Mouse (Mus musculus): ENCODE results near the gene Rps15a. TPM values are rescaled to one million over a fixed set of nuclear protein-coding genes. Genes with fewer than 3 reads are reported as not detected.

Gene Rps15a
- polyA plus RNA-seq, 1 experiment from 2014 or later: 466 TPM

GRCm38 (mm10) chr7:118079987-118080386, 36.0 kb downstream of the Rps15a start:
- no peaks in the 10 kb centered on the region for H3K27me3 ChIP-seq (replicated peaks; ENCODE audit: control insufficient read depth, insufficient read depth, low read length)
- WGBS: 71% methylated on average over 4 of the region's 4 CpGs
- H3K36me3 ChIP-seq (ENCODE audit: control insufficient read depth, insufficient read depth): no peaks in the 10 kb centered on the region
- H3K4me1 ChIP-seq (replicated peaks; ENCODE audit: control insufficient read depth, insufficient read depth, low read length): no peaks in the 10 kb centered on the region
- no peak overlapping the region for H3K4me3 ChIP-seq (ENCODE audit: low read depth, low read length)
- TF ChIP-seq CTCF (IDR thresholded peaks at IDR 0.05; ENCODE audit: low read depth): no peak
- no peak overlapping the region for H3K4me2 ChIP-seq (replicated peaks; ENCODE audit: low read depth)
- H3K27ac ChIP-seq (ENCODE audit: low read depth, low read length): no peak overlapping the region
- no peaks in the 10 kb centered on the region for H3K9me3 ChIP-seq (ENCODE audit: control insufficient read depth)
- H3K9ac ChIP-seq (ENCODE audit: low read depth, low read length): no peak overlapping the region
- ATAC-seq: no peak

- TF ChIP-seq CTCF (IDR thresholded peaks at IDR 0.05; ENCODE audit: low read depth): peak; percentile 36; the same call in 1 of the 2 replicates
- no peak for ATAC-seq
- Histone ChIP-seq H3K4me2 (replicated peaks; ENCODE audit: low read depth) (no peak overlapping the region), H3K9me3 (ENCODE audit: control insufficient read depth) (no peaks in the 10 kb centered on the region), H3K27me3 (replicated peaks; ENCODE audit: control insufficient read depth, insufficient read depth, low read length) (no peaks in the 10 kb centered on the region), H3K9ac (ENCODE audit: low read depth, low read length) (no peak overlapping the region), H3K4me1 (replicated peaks; ENCODE audit: control insufficient read depth, insufficient read depth, low read length) (no peaks in the 10 kb centered on the region), H3K27ac (ENCODE audit: low read depth, low read length) (no peak overlapping the region), H3K4me3 (ENCODE audit: low read depth, low read length) (no peak overlapping the region), H3K36me3 (ENCODE audit: control insufficient read depth, insufficient read depth) (no peaks in the 10 kb centered on the region)
- WGBS: 87% methylated on average over 5 of the region's 5 CpGs
These were observed 36.9 kb downstream of the Rps15a start for GRCm38 (mm10) chr7:118079097-118079496.

DNA sequence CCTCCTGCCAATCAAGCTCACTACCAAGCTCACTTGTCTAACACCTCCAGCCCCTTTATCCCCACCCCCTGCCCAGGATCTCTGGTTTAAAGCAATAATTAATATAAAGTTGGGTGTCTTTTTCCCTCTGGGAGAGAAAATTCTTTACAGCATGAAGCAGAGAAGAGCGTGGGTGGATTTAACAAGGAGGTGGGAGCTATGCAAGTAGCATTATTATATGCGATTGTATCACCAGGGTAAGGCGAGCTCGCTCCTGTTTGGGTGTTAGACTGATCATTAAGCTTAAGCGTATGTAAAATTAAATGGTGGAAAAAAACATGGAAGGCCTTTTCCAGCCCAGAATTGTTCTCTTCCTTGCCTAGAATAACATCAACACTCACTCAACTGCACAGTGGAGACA, 48.7 kb downstream of the Rps15a start:
- no peaks in the 10 kb centered on the region for H3K27me3 ChIP-seq (replicated peaks; ENCODE audit: control insufficient read depth, insufficient read depth, low read length)
- H3K36me3 ChIP-seq (ENCODE audit: control insufficient read depth, insufficient read depth): no peaks in the 10 kb centered on the region
- no peak overlapping the region for H3K4me3 ChIP-seq (ENCODE audit: low read depth, low read length)
- WGBS: 96% methylated on average over 5 of the region's 5 CpGs
- no peak for ATAC-seq
- TF ChIP-seq CTCF (IDR thresholded peaks at IDR 0.05; ENCODE audit: low read depth): no peak
- H3K27ac ChIP-seq (ENCODE audit: low read depth, low read length): no peak overlapping the region
- no peak overlapping the region for H3K4me2 ChIP-seq (replicated peaks; ENCODE audit: low read depth)
- H3K9me3 ChIP-seq (ENCODE audit: control insufficient read depth): no peaks in the 10 kb centered on the region
- H3K9ac ChIP-seq (ENCODE audit: low read depth, low read length): no peak overlapping the region
- H3K4me1 ChIP-seq (replicated peaks; ENCODE audit: control insufficient read depth, insufficient read depth, low read length): no peaks in the 10 kb centered on the region

- no peaks in the 10 kb centered on the region for H3K27me3 ChIP-seq (replicated peaks; ENCODE audit: control insufficient read depth, insufficient read depth, low read length)
- H3K27ac ChIP-seq (ENCODE audit: low read depth, low read length): no peak overlapping the region
- no peak overlapping the region for H3K4me2 ChIP-seq (replicated peaks; ENCODE audit: low read depth)
- H3K36me3 ChIP-seq (ENCODE audit: control insufficient read depth, insufficient read depth): no peaks in the 10 kb centered on the region
- ATAC-seq: no peak
- no peak overlapping the region for H3K9ac ChIP-seq (ENCODE audit: low read depth, low read length)
- TF ChIP-seq CTCF (IDR thresholded peaks at IDR 0.05; ENCODE audit: low read depth): peak; percentile 43
- H3K4me1 ChIP-seq (replicated peaks; ENCODE audit: control insufficient read depth, insufficient read depth, low read length): no peaks in the 10 kb centered on the region
- H3K9me3 ChIP-seq (ENCODE audit: control insufficient read depth): no peaks in the 10 kb centered on the region
- 77% methylated on average over 6 of the region's 6 CpGs for WGBS
- no peak overlapping the region for H3K4me3 ChIP-seq (ENCODE audit: low read depth, low read length)
These were observed 59.7 kb downstream of the Rps15a start for GRCm38 (mm10) chr7:118056300-118056699.

Other genes with a start within 250 kb of the Rps15a start
- 587 and 610 TPM in 2 replicates for gene Arl6ip1, start 13.5 kb upstream of the Rps15a start, polyA plus RNA-seq (2015; fragmentation: Nextera tagmentation; extraction: Ambion mirVana)
- gene Smg1, start 127.5 kb upstream of the Rps15a start, polyA plus RNA-seq (2015; fragmentation: Nextera tagmentation; extraction: Ambion mirVana): 6.7 and 7.9 TPM in 2 replicates